ENCODE assay signal across 10 mouse cellular contexts in genomic region chr7:130709372-130710274, GRCm38 (mm10).
DNase-seq lines count a peak whose midpoint lies in the region; ATAC-seq and TF ChIP-seq lines count a peak whose summit lies in the region.
"Had no signal": no experiment of that assay in that cellular context is flagged by ENCODE, and none has a peak within 500 bp of the region (broad histone marks: within the 10 kb centered on the region; RNA-seq: fewer than 3 reads in every experiment).

No protein-coding gene starts in this region.

- H3K36me3 ChIP-seq in heart, embryonic 13.5 days = no peaks in the 10 kb centered on the region
- no peaks in the 10 kb centered on the region for H3K36me3 ChIP-seq in hindbrain, embryonic 11.5 days (ENCODE audit: control insufficient read depth, insufficient read depth, low read length)
- no peaks in the 10 kb centered on the region for H3K36me3 ChIP-seq in small intestine, adult 2 months (ENCODE audit: control insufficient read depth, insufficient read depth, low read length)

- no peak for DNase-seq in heart, postnatal 25 days (ENCODE audit: low spot score)
- DNase-seq in lung, postnatal 25 days (ENCODE audit: low spot score) = peak; percentile 10
- no peak for DNase-seq in lung, adult 2 months
- no peak for DNase-seq in hindbrain, embryonic 11.5 days (ENCODE audit: low spot score)
- DNase-seq in thymus, adult 18-20 months = no peak
- no peak for DNase-seq in layer of hippocampus, postnatal 14 days (ENCODE audit: low spot score in 2 of 2)
- DNase-seq: gastrocnemius, postnatal 10 days; thymus, postnatal 14 days had no signal

- intact Hi-C loops in heart, postnatal 25 days (cut with DNase I) = no loop called here

- peak overlapping the region; percentile 40; the same call in 1 of the 2 replicates for H3K9ac ChIP-seq in heart, embryonic 13.5 days
- H3K9ac ChIP-seq in hindbrain, embryonic 11.5 days (ENCODE audit: low read depth, low read length) = no peak overlapping the region

- no peak for TF ChIP-seq CTCF in lung, adult 2 months (IDR thresholded peaks at IDR 0.05; ENCODE audit: insufficient read depth, low read length)
- no peak for TF ChIP-seq CTCF in small intestine, adult 2 months (IDR thresholded peaks at IDR 0.05; ENCODE audit: extremely low read depth, insufficient read length, insufficient replicate concordance, low read depth, low read length)

- H3K4me2 ChIP-seq in heart, embryonic 13.5 days = peak overlapping the region; percentile 22; the same call in 1 of the 2 replicates
- H3K4me2 ChIP-seq in hindbrain, embryonic 11.5 days (replicated peaks; ENCODE audit: low read depth, low read length) = no peak overlapping the region

- H3K4me3 ChIP-seq in heart, embryonic 13.5 days = no peak overlapping the region
- no peak overlapping the region for H3K4me3 ChIP-seq in lung, adult 2 months (replicated peaks; ENCODE audit: extremely low read depth, low read depth, low read length)
- H3K4me3 ChIP-seq in hindbrain, embryonic 11.5 days (ENCODE audit: low read depth, low read length) = no peak overlapping the region
- no peak overlapping the region for H3K4me3 ChIP-seq in small intestine, adult 2 months (ENCODE audit: low read depth, low read length)

- 38% methylated on average over 9 of the region's 9 CpGs for WGBS in heart, embryonic 13.5 days
- WGBS in lung, adult 2 months = 61% methylated on average over 9 of the region's 9 CpGs
- 69% methylated on average over 9 of the region's 9 CpGs for WGBS in hindbrain, embryonic 11.5 days
- 25% methylated on average over 9 of the region's 9 CpGs for WGBS in small intestine, adult 2 months

- no peaks in the 10 kb centered on the region for H3K27me3 ChIP-seq in heart, embryonic 13.5 days (replicated peaks)
- H3K27me3 ChIP-seq in hindbrain, embryonic 11.5 days (ENCODE audit: control insufficient read depth, insufficient read depth, low read length) = no peaks in the 10 kb centered on the region
- no peaks in the 10 kb centered on the region for H3K27me3 ChIP-seq in small intestine, adult 2 months (ENCODE audit: control insufficient read depth, insufficient read depth, low read length)

- H3K9me3 ChIP-seq in heart, embryonic 13.5 days = no peaks in the 10 kb centered on the region
- H3K9me3 ChIP-seq in hindbrain, embryonic 11.5 days (ENCODE audit: control insufficient read depth, low read length) = no peaks in the 10 kb centered on the region

- no peak for ATAC-seq in heart, embryonic 13.5 days (ENCODE audit: extremely low read depth, insufficient number of reproducible peaks, low FRiP score, low TSS enrichment)
- ATAC-seq in hindbrain, embryonic 11.5 days (ENCODE audit: low FRiP score) = no peak

- peaks cover 60% of the 10 kb centered on the region for H3K4me1 ChIP-seq in heart, embryonic 13.5 days
- H3K4me1 ChIP-seq in lung, adult 2 months (ENCODE audit: control insufficient read depth, insufficient read depth, low read length) = no peaks in the 10 kb centered on the region
- peaks cover 2% of the 10 kb centered on the region; the same call in 1 of the 2 replicates for H3K4me1 ChIP-seq in hindbrain, embryonic 11.5 days (replicated peaks; ENCODE audit: control insufficient read depth, insufficient read depth, low read length)
- peaks cover 24% of the 10 kb centered on the region; the same call in 1 of the 2 replicates for H3K4me1 ChIP-seq in small intestine, adult 2 months (ENCODE audit: control insufficient read depth, insufficient read depth, insufficient read length, low read length)

- peak overlapping the region; percentile 58 for H3K27ac ChIP-seq in heart, embryonic 13.5 days (replicated peaks)
- 0 out of 2 replicates have a peak overlapping the region, but pooled peaks have one; percentile 24 for H3K27ac ChIP-seq in hindbrain, embryonic 11.5 days (ENCODE audit: low read depth, low read length)
- peak overlapping the region; percentile 72 for H3K27ac ChIP-seq in small intestine, adult 2 months (ENCODE audit: insufficient read depth, low read depth, low read length)

- no peak for TF ChIP-seq POLR2A in lung, adult 2 months (IDR thresholded peaks at IDR 0.05; ENCODE audit: borderline replicate concordance, extremely low read depth, low read depth, low read length)
- TF ChIP-seq POLR2A in small intestine, adult 2 months (IDR thresholded peaks at IDR 0.05; ENCODE audit: low read depth, low read length) = no peak
